Mouse (Mus musculus) heart, postnatal 4 days (tissue): Measurements from ENCODE around the gene Irx3. TPM values are rescaled to one million over a fixed set of nuclear protein-coding genes. Genes with fewer than 3 reads are reported as not detected.

Source experiments
- DNase-seq: peaks from one replicate; pipeline ENCODE4 v3.0.0; 2021
- total RNA-seq, 2 experiments: library from RNA; stranded (reverse); gene quantifications; 2 replicates each; pipeline ENCODE4 v1.2.3; 2021

Gene Irx3
- total RNA-seq, result 10 to 100 TPM; 24.0 to 29.3 TPM

GRCm38 (mm10) chr8:91801839-91802238 lies at the start of gene Irx3:
Irx3 (minus strand) TSS chr8:91802067.
- peak; percentile 88 for DNase-seq

- no peak for DNase-seq
Measured at GRCm38 (mm10) chr8:91851359-91851758, 49.5 kb upstream of the Irx3 start.

DNA sequence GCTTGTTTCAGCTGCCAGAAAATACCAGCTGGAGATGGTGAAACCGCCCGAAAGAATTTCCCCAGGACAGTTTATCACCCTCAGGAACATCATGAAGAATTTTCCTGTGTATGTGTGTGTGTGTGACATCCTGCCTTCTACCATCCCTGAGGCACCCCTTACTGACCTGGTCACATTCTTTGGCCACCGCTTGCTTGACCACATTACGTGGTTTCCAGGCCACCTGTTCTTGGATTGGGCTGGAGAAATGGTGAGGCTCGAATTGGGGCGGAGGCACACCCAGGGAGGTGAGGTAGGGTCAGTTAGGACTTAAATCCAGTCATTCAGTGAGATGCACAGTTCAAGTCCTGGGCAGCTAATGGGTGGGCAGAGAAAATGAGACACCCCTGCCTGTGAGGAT lies 48.1 kb upstream of the Irx3 start:
- DNase-seq, result no peak

GRCm38 (mm10) chr8:91849529-91849928 lies 47.7 kb upstream of the Irx3 start:
- DNase-seq, result no peak

DNA sequence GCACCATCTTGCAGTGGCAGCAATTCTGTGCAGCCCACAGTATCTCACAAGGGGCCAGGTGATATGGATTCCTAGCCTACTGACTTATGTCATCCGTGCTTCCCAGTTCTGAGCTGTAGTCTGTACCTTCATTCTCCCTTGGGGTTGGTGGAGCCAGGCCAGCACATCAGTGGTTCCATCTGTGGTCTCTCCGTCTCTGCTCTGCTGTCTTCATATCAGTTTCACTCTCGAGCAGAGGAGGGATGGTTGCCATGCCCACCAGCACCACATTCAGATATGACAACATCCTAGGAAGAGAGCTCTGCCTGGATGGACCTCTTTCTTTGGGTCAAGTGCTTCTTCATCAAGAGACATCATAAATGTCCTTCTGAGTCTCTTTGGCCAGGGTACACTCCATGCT lies 43.8 kb upstream of the Irx3 start:
- DNase-seq, result no peak

DNA sequence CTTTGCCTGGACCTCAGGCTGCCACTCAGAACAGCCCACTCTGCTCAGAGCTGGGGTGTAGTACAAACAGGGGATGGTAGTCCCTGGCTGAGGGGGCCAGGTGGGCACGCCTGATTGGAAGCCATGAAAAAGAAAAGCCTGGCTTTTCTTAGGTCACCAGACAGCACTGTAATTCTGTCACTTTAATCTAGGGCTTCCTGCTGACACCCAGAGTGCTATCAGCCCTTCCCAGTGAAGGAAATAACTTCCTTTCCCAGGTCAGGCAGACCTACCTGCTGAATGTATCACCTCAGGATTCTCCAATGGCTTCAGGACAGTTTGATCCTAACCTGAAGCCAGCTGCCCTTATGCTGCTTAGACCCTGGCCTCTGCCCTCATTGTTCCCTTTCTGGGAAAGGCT lies 35.3 kb upstream of the Irx3 start:
- no peak for DNase-seq

DNA sequence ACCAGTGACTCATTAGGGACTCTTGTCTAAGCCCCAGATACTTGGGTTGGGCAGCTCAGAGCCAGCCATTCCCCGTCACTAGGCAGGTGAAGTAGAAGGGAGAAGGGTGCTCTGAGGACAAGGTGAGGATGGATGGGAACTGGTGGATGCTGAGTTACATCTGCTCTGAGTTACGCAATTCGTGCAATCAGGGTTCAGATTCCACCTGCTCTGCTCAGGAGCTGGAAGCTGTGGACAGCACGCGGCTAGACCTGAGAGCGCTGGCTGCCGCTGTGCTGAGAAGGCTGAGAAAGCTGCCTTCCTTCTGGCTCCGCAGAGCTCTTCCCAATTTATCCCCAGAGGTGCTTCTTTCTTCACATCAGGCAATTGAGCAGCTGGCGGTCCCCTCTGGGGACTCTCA lies 34.8 kb upstream of the Irx3 start:
- no peak for DNase-seq

GRCm38 (mm10) chr8:91827661-91828060 lies 25.8 kb upstream of the Irx3 start:
- DNase-seq, result no peak

- DNase-seq, result no peak
Measured at GRCm38 (mm10) chr8:91827192-91827591, 25.3 kb upstream of the Irx3 start.

DNA sequence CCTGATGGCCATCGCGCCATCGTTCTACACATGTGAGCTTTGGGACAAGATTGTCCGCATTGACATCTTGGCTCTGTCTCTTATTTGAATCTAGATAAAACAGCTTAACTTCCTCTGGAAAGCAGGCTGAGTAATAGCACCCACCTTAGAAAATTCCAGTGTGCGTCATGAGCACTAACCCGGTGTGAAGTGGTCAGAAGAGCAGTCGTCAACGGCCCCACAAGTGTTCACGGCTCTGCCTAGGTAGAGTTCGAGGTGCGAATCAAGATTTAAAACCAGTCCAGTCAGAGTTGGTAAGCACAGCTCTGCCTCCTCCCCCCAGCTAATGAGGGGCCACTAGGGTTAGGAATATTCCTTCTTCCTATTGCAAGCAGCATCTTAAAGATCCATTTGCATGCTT lies 21.5 kb upstream of the Irx3 start:
- DNase-seq, result no peak

- no peak for DNase-seq
Measured at GRCm38 (mm10) chr8:91822746-91823145, 20.9 kb upstream of the Irx3 start.

- DNase-seq, result no peak
Measured at GRCm38 (mm10) chr8:91821976-91822375, 20.1 kb upstream of the Irx3 start.

DNA sequence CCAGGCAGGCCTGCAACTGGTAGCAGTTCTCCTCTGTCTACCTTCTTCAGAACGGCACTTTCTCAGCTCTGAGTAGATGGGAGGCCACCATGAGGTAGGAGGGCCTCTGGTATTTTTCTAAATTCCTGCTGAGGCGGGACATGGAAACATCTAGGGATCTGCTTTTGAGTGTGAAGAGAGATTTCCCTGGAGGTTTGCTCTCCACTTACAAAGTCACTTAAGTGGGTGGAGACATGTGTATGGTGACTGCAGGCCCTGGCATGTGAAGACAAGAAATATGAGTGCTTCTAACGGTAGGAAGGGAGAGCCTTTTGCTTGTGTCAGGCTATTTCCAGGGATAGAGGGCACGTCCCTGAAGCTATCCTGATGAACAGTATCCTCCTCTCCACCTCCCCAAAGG lies 17.9 kb upstream of the Irx3 start:
- DNase-seq, result no peak

GRCm38 (mm10) chr8:91818784-91819183 lies 16.9 kb upstream of the Irx3 start:
- DNase-seq, result no peak

- peak; percentile 51 for DNase-seq
Measured at GRCm38 (mm10) chr8:91814106-91814505, 12.2 kb upstream of the Irx3 start.

GRCm38 (mm10) chr8:91806720-91807241 lies 4.9 kb upstream of the Irx3 start:
- no peak for DNase-seq

- no peak for DNase-seq
Measured at GRCm38 (mm10) chr8:91806084-91806719, 4.3 kb upstream of the Irx3 start.

GRCm38 (mm10) chr8:91805254-91805671 lies 3.4 kb upstream of the Irx3 start:
- peak; percentile 46 for DNase-seq

GRCm38 (mm10) chr8:91804403-91805253 lies 2.8 kb upstream of the Irx3 start:
- no peak for DNase-seq

DNA sequence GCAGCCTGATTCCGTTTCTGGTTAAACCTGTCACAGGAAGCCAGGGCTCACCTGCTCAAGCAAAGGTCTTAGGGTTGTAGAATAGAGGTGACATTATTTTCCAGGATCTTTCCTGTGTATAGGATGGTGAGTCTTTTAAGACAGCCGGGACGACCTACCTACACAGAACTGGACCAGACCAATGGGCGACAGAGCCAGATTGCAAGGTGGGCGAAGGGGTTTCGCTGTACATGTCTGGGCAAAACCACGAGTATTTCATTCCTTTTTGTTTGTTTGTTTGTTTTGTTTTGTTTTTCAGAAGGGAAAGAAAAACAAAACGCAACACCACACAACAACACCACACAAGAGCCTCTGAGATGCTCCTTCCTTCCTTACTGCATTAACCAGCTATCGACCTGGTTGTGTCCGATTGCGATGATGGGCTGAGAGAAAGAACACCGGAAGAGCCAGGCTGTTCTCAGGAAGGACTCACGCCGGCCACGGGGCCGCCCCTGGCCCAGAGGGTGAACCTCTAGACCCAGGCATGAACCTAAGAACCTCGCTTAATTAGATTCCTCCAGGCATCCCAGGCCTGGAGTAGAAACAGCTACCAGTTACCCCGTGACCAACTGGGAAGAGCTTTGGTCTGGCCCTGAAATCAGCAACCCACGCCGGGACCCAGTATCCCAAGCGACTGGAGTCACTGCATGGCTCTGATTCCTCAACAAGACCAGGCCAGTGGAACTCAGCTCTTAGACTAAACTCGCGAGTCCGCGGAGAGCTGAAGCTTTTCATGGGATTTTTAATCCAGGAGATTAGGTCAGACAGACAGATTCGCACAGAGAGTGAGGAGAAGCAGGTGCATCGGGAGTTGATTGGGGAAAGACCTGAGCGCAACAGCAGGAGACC lies 1.9 kb upstream of the Irx3 start:
- DNase-seq, result no peak

GRCm38 (mm10) chr8:91802401-91803322 lies 795 bp upstream of the Irx3 start:
- DNase-seq, result no peak
